In genomic region chr17:15715013-15715902, GRCm38 (mm10) we compare ENCODE assay signal across 9 mouse cellular contexts. TPM values are rescaled to one million over a fixed set of nuclear protein-coding genes. Genes with fewer than 3 reads are reported as not detected.
DNase-seq lines count a peak whose midpoint lies in the region; ATAC-seq and TF ChIP-seq lines count a peak whose summit lies in the region.
"Had no signal": no experiment of that assay in that cellular context is flagged by ENCODE, and none has a peak within 500 bp of the region (broad histone marks: within the 10 kb centered on the region; RNA-seq: fewer than 3 reads in every experiment).

No protein-coding gene starts in this region.

- H3K4me1 ChIP-seq in kidney, adult 2 months (ENCODE audit: control insufficient read depth, insufficient read depth, low read length), result no peaks in the 10 kb centered on the region
- H3K4me1 ChIP-seq in kidney, embryonic 14.5 days (ENCODE audit: control insufficient read depth, insufficient read depth, low read length), result no peaks in the 10 kb centered on the region
- peaks cover 28% of the 10 kb centered on the region for H3K4me1 ChIP-seq in G1E (ENCODE audit: insufficient read depth, low read depth, low read length)
- no peaks in the 10 kb centered on the region; the same call in 1 of the 2 replicates for H3K4me1 ChIP-seq in cortical plate, adult 2 months (ENCODE audit: control insufficient read depth, insufficient read depth, low read length)

- TF ChIP-seq POLR2A in kidney, adult 2 months (IDR thresholded peaks at IDR 0.05; ENCODE audit: low read depth, low read length), result no peak
- no peak for TF ChIP-seq POLR2A in cortical plate, adult 2 months (IDR thresholded peaks at IDR 0.05; ENCODE audit: extremely low read depth, insufficient read depth, low read length)

- peak; percentile 72 for TF ChIP-seq CTCF in kidney, adult 2 months (conservative IDR thresholded peaks at IDR 0.05; ENCODE audit: insufficient read depth, insufficient read length, low read depth, low read length)
- TF ChIP-seq CTCF in G1E (IDR thresholded peaks at IDR 0.05; ENCODE audit: low read depth, low read length), result 0 out of 2 replicates have a peak, but pooled peaks have one; percentile 28
- 0 out of 2 replicates have a peak, but pooled peaks have one; percentile 30 for TF ChIP-seq CTCF in cortical plate, adult 2 months (IDR thresholded peaks at IDR 0.05; ENCODE audit: extremely low read depth, insufficient read depth, low read length)

- H3K9me3 ChIP-seq in kidney, embryonic 14.5 days (ENCODE audit: control insufficient read depth, low read length), result no peaks in the 10 kb centered on the region
- H3K9me3 ChIP-seq in G1E (replicated peaks), result no peaks in the 10 kb centered on the region
- H3K9me3 ChIP-seq: limb, embryonic 15.5 days had no signal

- no peak overlapping the region for H3K9ac ChIP-seq in kidney, embryonic 14.5 days (ENCODE audit: low read depth, low read length)
- H3K9ac ChIP-seq: limb, embryonic 15.5 days had no signal

- no peak for ATAC-seq in kidney, embryonic 14.5 days (ENCODE audit: low FRiP score, low TSS enrichment)
- no peak; the same call in 1 of the 2 replicates for ATAC-seq in G1E (ENCODE audit: extremely low read depth, insufficient number of reproducible peaks, low FRiP score, poor library complexity, severe bottlenecking)
- peak; percentile 79 for ATAC-seq in inflammation-experienced regulatory T-cells, adult 6 months

- H3K27me3 ChIP-seq in kidney, adult 2 months (replicated peaks; ENCODE audit: control insufficient read depth, insufficient read depth, low read length), result no peaks in the 10 kb centered on the region
- no peaks in the 10 kb centered on the region for H3K27me3 ChIP-seq in kidney, embryonic 14.5 days (ENCODE audit: control insufficient read depth, insufficient read depth, low read length)
- no peaks in the 10 kb centered on the region for H3K27me3 ChIP-seq in G1E (ENCODE audit: insufficient read depth, low read length)
- H3K27me3 ChIP-seq: limb, embryonic 15.5 days had no signal

- H3K4me3 ChIP-seq in kidney, adult 2 months (ENCODE audit: insufficient read depth, low read depth, low read length), result no peak overlapping the region
- no peak overlapping the region for H3K4me3 ChIP-seq in kidney, embryonic 14.5 days (ENCODE audit: low read length)
- H3K4me3 ChIP-seq in G1E (ENCODE audit: low read depth, low read length), result no peak overlapping the region
- H3K4me3 ChIP-seq in cortical plate, adult 2 months (ENCODE audit: insufficient read depth, low read length), result no peak overlapping the region
- H3K4me3 ChIP-seq: limb, embryonic 15.5 days had no signal

- H3K27ac ChIP-seq in kidney, adult 2 months (ENCODE audit: insufficient read depth, low read depth, low read length), result no peak overlapping the region
- no peak overlapping the region for H3K27ac ChIP-seq in kidney, embryonic 14.5 days (ENCODE audit: low read depth, low read length)
- H3K27ac ChIP-seq in cortical plate, adult 2 months (ENCODE audit: insufficient read depth, low read length), result no peak overlapping the region
- H3K27ac ChIP-seq: limb, embryonic 15.5 days had no signal

- H3K4me2 ChIP-seq in kidney, embryonic 14.5 days (replicated peaks; ENCODE audit: low read depth, low read length), result no peak overlapping the region
- H3K4me2 ChIP-seq: limb, embryonic 15.5 days had no signal

- 53% methylated on average over 3 of the region's 3 CpGs for WGBS in kidney, adult 2 months
- WGBS in kidney, embryonic 14.5 days, result 74% methylated on average over 3 of the region's 3 CpGs

- H3K36me3 ChIP-seq in kidney, adult 2 months (ENCODE audit: control insufficient read depth, insufficient read depth, low read length), result no peaks in the 10 kb centered on the region
- H3K36me3 ChIP-seq in kidney, embryonic 14.5 days (ENCODE audit: control insufficient read depth, insufficient read depth, low read length), result peaks cover 21% of the 10 kb centered on the region
- peaks cover 87% of the 10 kb centered on the region for H3K36me3 ChIP-seq in G1E (replicated peaks)

- intact Hi-C loops in gastrocnemius, postnatal 14 days (cut with DNase I; ENCODE audit: low total_unique reads), result no loop called here

- peak; percentile 48 for DNase-seq in kidney, adult 2 months
- peak; percentile 7 for DNase-seq in G1E (ENCODE audit: low spot score)
- DNase-seq in lung, postnatal 14 days, result peak; percentile 39
- DNase-seq in spleen, postnatal 14 days (ENCODE audit: low spot score in 2 of 2), result peak; percentile 16 to 44
- DNase-seq in gastrocnemius, postnatal 14 days, result no peak

RNA-seq across cellular contexts. Expression of gene Chd1, which starts 10.5 kb away (rescaled TPM):
- 3.7 and 3.9 TPM in 2 replicates for polyA plus RNA-seq in kidney, adult 2 months (2012; rRNA removed)
- 40.5 and 49.4 TPM in 2 replicates for polyA plus RNA-seq in kidney, embryonic 14.5 days (2014; fragmentation: Nextera tagmentation; extraction: Ambion mirVana)
- 75.3 and 75.6 TPM in 2 replicates for total RNA-seq in G1E (2014; fragmentation: Nextera tagmentation)
- 47.9 and 56.9 TPM in 2 replicates for total RNA-seq in G1E (2017)
- polyA plus RNA-seq in G1E (2012), result 67.3 and 83.8 TPM in 2 replicates
- polyA plus RNA-seq in cortical plate, adult 2 months (2012; rRNA removed), result 5.6 and 5.8 TPM in 2 replicates
- 10 to 100 TPM; 16.7 to 19.2 (median 18.8) TPM for polyA plus RNA-seq in inflammation-experienced regulatory T-cells, adult 6 months (2017; shearing (Covaris generic))
- 10 to 100 TPM; 14.7 to 15.2 TPM for total RNA-seq in gastrocnemius, postnatal 14 days (2021)
